Mouse (Mus musculus) right cerebral cortex, postnatal 14 days (tissue): Measurements from ENCODE around the gene Coro6.

ENCODE experiments used
- DNase-seq: peaks from one replicate; pipeline ENCODE4 v3.0.0; 2022

Gene Coro6

DNA sequence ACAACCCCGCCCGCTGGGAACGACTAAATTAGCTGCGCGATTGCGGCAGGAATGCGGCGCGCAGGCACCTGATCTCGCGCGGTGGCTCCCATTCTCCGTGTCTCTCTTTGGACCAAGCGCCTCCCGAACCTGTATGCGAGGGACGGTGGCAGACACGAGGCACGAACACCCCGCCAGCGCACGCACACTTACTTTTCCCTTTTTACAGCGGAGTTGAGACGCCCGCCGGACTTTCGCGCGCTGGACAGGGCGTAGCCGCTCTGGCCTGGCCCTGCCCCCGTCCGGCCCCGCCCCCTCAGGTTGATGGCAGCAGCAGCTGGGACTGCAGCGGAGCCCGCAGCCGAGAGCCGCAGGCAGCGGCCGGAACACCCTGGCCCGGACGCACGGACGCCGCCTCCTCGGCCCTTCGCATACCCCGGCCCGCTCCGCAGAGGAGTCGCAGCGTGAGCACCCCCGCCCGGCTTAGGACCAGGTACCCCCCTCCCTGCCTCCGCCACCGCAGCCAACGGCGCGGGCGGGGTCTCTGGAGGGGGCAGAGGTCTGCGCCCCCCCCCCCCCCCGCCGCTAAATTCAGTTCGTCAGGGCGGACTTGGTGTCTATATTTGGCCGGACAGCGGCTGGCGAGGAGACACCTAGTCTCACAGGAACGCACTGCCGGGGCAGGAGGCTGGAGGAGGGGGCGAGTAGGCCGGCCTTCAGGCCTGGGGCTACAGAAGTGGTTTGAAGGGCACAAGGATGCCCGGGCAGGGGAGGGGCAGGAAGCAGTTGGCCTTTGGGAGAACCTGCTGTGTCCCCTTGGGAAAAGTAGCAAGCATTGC is at the start of gene Coro6:
TSS of gene Coro6 (plus strand) at position 129 of the 818 bp plus-strand sequence.
- peak; percentile 48 for DNase-seq

- no peak for DNase-seq
Measured at GRCm38 (mm10) chr11:77414141-77414839, 47.9 kb upstream of the Coro6 start.

- DNase-seq: no peak
Measured at GRCm38 (mm10) chr11:77416212-77417000, 45.8 kb upstream of the Coro6 start.

- DNase-seq: no peak
Measured at GRCm38 (mm10) chr11:77418021-77418420, 44.2 kb upstream of the Coro6 start.

DNA sequence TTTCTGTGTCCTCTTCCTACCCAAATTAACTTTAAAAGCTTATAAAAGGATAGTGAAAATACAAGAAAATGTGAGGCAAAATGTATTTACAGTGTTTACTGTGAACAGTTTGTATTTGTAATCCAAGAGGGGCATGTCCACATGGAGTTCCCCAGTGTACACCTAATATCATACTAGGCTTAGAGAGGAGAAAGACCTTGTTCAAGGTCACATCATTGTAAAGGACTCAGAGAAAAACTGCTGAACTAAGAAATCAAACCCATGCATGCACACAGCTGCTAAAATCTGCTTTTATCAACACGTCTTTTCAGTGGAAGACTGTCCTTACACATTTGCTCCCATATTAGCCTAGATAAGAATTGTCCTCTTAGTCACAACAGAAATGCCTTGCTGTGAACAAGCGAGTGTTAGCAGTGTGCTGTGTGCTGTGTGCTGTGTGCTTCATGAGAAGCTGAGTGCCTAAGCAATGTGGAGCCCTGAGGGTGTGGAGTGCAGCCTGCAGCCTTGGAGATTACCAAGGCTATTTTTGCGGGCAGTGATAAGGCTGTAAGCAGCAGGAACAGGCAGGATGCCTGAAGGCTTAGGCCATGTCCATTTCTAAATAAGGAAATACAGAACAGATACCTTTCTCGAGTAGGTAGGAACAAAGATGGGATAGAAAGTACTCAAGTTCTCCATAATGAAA is 38.9 kb upstream of the Coro6 start:
- DNase-seq: no peak

- no peak for DNase-seq
Measured at GRCm38 (mm10) chr11:77428446-77428845, 33.8 kb upstream of the Coro6 start.

DNA sequence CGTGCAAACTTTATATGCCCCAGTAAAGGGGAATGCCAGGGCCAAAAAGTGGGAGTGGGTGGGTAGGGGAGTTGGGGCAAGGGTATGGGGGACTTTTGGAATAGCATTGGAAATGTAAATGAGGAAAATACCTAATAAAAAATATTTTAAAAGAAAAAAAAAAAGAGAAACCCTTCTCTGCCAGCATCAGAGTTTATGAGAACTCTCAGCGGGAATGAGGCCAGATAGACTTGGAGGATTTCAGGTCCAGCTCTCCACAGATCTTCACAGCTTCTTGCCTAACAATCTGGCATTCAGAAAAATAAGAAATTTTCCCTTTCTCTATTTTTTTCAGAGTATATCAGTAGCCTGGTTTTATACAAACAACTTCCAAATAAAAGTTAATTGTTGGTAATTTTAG is 25.2 kb upstream of the Coro6 start:
- no peak for DNase-seq

DNA sequence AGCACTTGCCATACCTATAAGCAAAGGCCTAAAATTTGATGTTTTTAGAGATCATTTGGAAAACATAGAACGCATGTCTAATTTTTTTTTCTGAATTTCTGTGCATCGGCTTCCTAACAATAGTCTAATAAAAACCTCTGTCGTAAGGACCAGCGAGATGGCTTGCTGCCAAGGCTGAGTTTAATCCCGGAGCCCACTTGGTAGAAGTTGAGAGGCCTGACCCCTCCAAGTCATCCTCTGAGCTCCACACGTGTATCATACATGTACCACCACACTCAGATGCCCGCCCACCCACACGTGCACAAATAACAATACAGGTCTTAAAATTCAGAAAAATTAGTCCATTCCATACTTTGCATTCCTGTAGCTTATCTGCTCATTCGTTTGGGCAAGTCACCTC is 22.1 kb upstream of the Coro6 start:
- DNase-seq: no peak

DNA sequence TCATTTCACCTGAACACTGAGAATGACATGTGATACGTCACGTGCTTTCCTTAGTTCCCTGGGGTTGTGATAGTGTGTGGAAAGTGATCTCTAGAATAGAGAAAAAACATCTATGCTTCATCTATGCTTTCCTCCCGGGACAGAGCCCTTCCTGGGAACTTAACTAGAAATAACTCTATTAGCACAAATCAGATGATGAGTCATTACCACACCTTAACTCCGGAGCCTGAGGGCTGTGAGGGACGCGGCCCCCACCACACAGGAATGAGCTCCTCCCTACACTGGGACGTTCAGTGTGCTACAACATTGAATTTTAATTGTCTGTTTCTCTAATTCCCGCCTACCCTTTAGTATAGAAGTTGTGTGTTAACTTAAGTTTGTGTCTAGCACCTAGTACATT is 21.2 kb upstream of the Coro6 start:
- DNase-seq: no peak

DNA sequence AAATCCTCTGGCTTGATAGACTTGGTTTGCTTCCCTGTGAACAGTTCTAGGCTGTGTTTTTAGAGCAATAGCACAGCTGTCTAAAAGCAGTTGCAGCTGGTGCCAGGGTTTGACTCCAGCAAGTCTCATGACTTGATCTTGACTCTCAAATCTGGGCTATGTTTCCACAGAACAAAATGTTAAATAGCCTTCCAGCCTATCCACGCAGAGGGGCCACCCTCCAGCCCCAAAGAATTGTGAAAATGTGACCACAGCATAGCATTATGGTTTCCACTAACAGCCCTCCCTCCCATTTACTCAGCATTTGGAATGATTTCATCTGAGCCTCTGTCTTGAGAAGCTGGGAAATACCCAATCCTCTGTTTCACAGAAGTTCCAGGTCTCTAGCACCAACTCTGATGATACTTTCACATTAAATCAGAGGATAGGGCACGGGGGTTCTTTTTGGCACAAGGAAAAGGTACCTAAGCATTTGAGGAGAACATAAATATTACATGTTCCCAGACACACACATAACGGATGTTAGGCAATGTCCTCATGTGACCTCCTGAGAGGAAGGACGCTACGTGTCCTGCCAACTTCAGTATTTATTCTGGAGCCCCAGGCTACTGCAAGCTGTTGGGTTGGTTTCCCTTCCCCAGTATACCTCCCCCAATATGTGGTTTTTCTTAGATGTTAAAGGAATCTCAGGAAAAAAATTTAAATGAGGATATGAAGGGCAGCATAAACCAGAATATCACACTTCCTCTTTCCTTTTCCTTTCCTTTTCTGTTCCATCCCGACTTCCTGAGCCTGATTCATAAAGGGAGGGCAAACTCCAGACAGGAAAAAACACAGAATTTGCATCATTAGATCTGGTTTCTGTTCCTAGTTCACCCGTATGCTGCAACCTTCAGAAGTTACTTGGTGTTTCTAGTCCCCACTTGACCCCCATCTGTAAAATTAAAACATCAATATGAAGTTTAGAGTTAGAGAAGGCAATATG is 19.7 kb upstream of the Coro6 start:
- no peak for DNase-seq

DNA sequence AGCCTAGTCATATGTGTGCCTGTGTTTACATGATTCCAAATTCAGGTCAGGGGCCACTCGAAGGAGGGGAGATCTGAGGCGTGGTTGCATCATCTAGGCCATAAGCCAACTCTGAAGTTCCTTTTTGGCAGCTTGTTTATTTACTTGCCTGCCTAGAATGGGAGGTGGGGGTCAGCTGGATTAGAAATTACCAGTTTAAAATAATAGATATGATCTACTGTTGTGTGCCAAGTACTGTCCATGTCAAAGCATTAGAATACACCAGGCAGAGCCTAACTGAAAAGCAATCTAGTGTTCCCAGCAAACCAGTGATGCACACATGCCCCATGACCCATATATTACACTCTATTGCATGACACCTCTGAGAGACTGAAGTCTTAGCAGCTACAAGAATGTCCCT is 17.3 kb upstream of the Coro6 start:
- DNase-seq: no peak

DNA sequence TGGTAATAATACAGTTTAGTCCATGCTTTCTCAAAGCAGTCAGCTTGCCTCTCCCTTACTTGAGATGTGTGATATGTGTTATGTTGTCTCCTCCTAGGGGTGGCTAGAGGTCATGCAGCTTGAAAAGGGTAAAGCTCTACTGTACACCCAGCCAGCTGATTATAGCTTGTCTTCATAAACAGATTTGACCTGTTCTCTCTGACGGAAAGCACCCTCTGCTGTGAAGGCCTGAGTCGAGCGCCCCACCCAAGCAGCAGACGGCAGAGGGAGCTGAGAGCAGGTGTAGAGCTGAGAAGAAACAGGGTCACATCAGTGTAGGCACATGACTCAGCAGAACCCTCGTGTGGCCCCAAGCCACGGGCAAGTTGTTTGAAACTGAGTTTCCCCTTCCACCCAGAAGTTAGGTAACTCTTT is 15.6 kb upstream of the Coro6 start:
- no peak for DNase-seq

DNA sequence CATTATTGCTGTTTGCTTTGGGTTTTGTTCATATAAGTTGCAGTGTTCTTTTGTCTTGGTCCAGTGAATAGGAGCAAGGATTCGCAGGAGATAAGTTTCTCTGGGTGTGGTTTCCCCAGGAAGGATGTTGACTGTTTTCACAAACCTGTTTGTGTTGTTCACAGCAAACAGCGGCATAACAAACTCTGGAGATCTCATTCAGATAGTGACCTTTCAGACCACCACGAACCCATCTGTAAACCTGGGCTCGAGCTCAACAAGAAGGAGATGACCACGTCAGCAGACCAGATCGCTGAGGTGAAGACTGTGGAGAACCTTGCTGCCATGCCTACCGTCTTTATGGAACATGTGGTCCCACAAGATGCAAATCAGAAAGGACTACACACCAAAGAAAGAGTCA is 13.0 kb upstream of the Coro6 start:
- no peak for DNase-seq

- no peak for DNase-seq
Measured at GRCm38 (mm10) chr11:77451670-77452069, 10.5 kb upstream of the Coro6 start.

- no peak for DNase-seq
Measured at GRCm38 (mm10) chr11:77453388-77453787, 8.8 kb upstream of the Coro6 start.

DNA sequence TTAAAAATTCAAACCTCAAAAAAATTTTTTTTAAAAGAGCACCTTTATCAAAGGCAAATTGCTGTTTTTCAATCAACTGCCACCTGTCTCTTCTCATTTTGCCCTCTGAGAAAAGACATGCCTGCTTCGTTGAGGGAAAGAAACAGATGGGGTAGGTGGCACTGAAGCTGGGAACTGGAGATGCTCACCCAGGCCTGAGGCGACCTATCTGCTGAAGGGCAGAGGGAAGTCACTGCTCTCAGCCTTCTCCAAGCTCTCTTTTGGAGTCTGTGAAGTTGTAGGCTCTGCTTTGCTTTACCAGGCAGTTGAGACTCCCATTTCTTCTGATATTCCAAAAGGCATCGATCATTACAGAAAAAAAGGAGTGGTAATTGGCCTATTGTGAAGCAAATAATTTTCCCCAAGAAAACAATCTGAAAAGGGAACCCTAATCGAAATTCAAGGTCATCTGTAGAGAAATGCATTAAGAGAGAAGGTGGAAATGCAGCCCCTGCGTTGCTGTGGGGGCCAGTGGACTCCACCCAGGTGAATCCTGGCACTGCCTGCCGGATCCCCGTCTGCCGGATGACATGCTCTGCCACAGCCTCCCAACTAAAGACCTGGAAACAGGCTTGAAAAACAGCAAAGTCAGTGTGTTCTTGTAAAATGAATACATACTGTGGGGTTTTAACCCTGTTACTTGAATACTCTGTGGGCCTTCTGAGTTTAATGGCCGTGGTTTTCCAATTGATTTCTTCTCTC is 6.3 kb upstream of the Coro6 start:
- DNase-seq: no peak

DNA sequence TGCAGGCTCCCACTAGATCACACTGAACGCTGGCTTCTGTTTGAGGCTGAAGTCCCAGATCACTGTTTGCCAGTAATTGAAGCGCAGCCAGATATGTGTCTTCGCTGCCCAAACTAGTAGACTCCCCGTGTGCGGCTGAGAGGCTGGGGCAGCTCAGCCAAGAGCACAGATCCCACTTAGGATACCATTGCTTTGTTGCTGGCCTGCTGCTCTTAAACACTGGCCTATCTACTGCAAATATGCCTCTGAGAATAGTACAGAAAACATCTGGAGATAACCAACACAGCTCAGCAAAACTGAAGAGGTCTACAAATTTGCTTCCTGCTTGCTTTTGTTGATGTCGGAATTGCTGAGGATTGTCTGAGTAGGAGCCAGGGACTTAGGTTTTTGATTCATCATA is 5.3 kb upstream of the Coro6 start:
- DNase-seq: no peak

DNA sequence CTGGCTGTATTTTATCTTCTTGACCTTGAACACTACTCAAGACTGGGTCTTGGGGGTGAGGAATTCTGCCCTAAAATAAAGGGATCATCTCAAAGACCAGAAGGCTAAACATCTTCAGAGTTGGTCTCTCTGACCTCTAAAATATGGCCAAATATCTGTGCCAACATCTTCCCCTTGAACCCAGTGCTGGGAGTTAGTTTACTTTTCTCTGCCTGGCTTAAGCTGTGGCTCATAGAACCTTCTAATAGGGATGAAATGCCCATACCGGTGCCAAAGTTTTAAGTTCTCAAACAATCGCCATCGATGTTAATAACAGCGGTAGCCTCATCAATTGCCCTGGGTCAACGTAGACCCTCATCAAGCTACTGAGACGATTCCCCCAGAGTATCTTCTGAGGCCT is 355 bp upstream of the Coro6 start:
- DNase-seq: no peak

- no peak for DNase-seq
Measured at GRCm38 (mm10) chr11:77463101-77463445, 862 bp downstream of the Coro6 start.

DNA sequence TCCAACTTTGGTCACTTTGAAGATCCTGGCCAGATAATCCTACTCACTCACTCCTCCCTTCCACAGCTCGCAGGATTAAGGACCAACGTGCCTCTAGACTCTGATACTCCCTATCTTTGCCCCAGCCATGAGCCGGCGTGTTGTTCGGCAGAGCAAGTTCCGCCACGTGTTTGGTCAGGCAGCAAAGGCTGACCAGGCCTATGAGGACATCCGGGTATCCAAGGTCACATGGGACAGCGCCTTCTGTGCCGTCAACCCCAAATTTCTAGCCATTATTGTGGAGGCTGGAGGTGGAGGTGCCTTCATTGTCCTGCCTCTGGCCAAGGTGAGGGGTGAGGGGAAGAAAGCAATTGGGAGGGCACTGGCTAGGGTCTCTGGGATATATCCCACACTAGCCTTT is 1.6 kb downstream of the Coro6 start:
- no peak for DNase-seq

- no peak for DNase-seq
Measured at GRCm38 (mm10) chr11:77464684-77465083, 2.5 kb downstream of the Coro6 start.
